Mouse (Mus musculus) spleen, postnatal 4 days (tissue): Measurements from ENCODE around the gene Gm28051.

Source experiments
- DNase-seq, 2 experiments: peaks; one replicate each; pipeline ENCODE4 v3.0.0; 2022; ENCODE audit warnings: low spot score in 2 of 2

The Gm28051 gene

GRCm38 (mm10) chr12:102757689-102758402 lies at the start of gene Gm28051, which contains the start of the genes Gon7 and Ubr7:
Gm28051 (minus strand) TSS chr12:102757765.
Gon7 (minus strand) TSS chr12:102757803.
Ubr7 (plus strand) TSS chr12:102757967.
- DNase-seq: peak; percentile 96 to 97

DNA sequence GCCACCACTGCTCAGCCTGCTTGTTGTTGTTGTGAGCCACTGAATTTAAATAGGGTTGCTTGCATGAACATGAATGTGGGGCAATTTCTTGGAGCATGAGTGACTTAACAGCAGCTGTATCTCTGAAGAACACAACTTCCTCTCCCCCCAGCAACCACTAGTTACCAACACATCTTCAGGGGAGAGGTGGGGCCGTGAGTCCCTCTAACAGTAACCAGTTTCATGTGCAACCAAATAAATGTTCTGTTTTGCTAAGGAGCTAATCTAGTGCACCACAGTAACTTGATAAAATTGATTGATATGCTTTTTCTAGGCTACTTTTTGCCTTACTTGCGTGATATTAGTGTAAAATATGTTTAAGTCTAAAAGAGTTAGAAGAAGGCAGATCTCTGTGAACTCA lies 42.0 kb upstream of the Gm28051 start:
- no peak for DNase-seq

GRCm38 (mm10) chr12:102787927-102788326 lies 30.4 kb upstream of the Gm28051 start:
- DNase-seq: no peak

DNA sequence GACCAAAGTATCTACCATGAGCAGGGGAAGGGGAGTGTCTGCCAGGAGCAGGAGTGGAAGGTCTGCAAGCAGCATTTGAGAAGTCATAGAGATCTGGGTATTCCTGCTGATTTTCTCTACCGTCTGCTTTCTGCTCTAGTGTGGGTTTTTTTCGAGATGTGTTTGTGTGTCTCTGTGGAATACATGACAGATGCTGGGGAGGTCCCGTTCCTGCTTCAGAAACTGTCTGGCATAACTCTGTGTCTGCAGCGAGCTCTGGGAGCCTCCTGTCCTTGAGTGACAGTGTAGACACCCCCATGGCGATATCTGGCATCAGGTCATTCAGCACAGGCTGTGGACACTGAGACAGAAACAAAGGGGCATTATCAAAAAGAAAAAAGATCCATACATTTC lies 28.0 kb upstream of the Gm28051 start:
- no peak for DNase-seq

- DNase-seq: no peak
These were observed 27.5 kb upstream of the Gm28051 start for GRCm38 (mm10) chr12:102784899-102785592.

DNA sequence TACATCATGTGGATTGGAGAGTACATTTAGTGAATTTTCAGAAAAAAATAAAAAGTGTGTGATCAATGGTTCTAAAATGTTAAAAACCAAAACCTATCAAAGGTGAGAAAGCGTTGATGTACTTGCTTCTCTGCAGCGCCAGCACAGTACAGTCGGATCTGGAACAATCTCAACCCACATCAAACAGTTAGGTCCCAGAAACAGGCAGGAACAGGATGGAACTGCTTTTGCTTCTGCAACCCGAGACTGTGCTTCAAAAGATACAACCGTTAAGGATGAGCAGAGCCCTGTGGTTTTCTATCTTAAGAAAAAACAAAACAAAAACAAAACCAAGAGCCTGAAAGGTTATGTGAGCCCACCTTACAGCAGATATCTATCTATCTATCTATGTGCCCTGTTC lies 25.3 kb upstream of the Gm28051 start:
- DNase-seq: no peak

- peak in 1 of 2 experiments; percentile 46 for DNase-seq
These were observed 21.9 kb upstream of the Gm28051 start for GRCm38 (mm10) chr12:102779452-102779851.

DNA sequence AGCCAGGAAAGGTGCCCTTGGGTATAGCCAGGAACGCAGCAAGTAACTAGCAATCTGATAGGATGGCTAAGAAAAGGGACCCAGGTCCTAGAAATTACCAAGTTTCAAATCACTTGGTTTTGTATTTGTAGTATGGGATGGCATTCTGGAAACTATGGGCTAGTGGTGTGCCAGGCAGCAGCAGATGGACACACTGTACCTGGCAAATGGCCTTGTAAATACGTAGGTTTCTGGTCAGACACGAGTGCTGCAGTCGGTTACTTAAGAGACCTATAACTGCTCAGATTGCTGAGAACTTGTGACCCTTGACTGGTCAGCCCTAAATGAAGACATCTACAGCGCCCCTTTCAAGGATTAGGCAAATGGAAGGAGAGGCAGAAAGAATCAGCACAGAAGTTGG lies 20.6 kb upstream of the Gm28051 start:
- peak in 1 of 2 experiments; percentile 35 for DNase-seq

- peak in 1 of 2 experiments; percentile 53 for DNase-seq
These were observed 18.5 kb upstream of the Gm28051 start for GRCm38 (mm10) chr12:102776035-102776434.

- no peak for DNase-seq
These were observed 15.1 kb upstream of the Gm28051 start for GRCm38 (mm10) chr12:102772676-102773075.

- DNase-seq: no peak
These were observed 14.0 kb upstream of the Gm28051 start for GRCm38 (mm10) chr12:102771601-102772000.

GRCm38 (mm10) chr12:102769000-102769399 lies 11.4 kb upstream of the Gm28051 start:
- no peak for DNase-seq

DNA sequence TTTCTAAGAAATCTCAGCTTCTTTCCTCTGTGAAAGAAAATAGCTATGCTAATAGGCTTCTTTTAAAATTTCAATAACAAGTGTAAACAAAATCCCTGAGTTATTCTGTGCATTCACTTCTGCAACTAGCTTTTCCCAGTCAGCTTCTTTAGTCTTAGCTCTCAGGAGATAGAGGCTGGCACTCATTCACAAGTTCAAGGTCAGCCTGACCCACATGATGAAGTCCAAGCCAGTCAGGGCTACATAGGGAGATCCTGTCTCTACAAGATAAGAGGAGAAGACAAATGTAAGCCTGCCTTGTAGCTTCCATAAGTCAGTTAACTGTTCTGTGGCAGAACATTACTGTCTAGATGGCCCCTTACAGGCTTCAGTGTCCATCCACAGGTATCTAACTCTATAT lies 6.1 kb upstream of the Gm28051 start:
- DNase-seq: no peak

DNA sequence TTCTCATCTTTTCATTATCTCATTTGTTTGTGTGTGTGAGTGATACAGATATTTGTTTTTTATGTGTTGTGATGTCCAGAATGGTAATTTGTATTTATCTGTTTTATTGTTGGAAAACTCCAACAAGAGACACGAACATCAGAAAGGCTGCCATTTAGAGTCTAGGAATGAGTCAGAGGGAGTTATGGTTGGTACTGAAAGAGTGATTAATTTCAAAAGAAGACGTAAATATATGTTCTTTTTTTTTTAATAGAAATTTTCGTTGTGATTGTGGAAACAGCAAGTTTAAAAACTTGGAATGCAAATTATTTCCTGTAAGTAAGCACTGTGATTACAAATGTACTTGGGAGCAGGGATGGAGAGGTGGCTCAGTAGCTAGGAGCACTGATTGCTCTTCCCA lies 4.1 kb upstream of the Gm28051 start:
- no peak for DNase-seq

GRCm38 (mm10) chr12:102758936-102759335 lies 1.4 kb upstream of the Gm28051 start:
- no peak for DNase-seq

DNA sequence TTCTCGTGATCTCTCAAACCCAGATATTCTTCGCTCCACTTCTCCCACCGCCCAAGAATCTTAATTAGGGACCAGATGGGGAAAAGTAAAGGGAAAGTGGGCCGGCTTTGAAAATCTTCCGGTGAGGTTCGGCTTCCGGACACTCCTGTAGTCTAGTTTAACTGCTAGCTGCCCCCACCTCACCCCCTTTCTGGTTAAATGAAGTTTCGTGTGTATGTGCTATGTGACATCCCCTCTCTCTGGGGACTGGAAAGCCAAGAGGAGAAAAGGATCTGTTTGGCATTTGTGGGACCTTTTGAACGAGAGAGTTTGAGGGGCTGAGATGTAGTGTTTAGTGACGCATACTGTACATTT lies 815 bp upstream of the Gm28051 start, which contains the start of gene Gm20604:
Gene Gm20604 (minus strand): TSS at position 270 of the 354 bp plus-strand sequence.
- DNase-seq: no peak

- no peak for DNase-seq
These were observed 393 bp downstream of the Gm28051 start for GRCm38 (mm10) chr12:102757055-102757688.

GRCm38 (mm10) chr12:102756304-102756703 lies 1.3 kb downstream of the Gm28051 start:
- DNase-seq: peak; percentile 67 to 78

DNA sequence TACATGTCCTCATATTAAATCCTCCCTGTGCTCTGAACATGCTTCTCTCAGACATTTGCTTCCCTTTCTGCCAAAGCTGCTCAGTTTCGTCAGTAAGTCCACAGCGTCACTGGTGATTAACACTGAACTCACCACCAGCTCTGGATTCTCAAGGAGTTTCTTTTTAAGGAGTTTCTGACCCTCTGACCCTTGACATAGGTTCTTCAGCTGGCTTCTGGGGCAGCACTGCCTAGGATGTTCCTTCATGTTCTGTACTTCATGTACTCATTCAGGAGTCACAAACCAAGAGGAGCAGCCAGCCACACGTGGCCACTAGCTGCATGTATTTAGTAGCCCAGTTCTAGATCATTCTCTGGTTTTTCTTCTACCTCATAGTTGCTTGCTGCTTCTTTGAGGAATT lies 9.3 kb downstream of the Gm28051 start:
- no peak for DNase-seq

- no peak for DNase-seq
These were observed 12.7 kb downstream of the Gm28051 start for GRCm38 (mm10) chr12:102744839-102745238.

GRCm38 (mm10) chr12:102743589-102744574 lies 13.7 kb downstream of the Gm28051 start, which contains the start of the genes Moap1 and Tmem251:
Moap1 (minus strand) TSS chr12:102743661.
Tmem251 (plus strand) TSS chr12:102743762.
- DNase-seq: peak; percentile 88 to 94
